Mouse (Mus musculus) hindbrain, embryonic 15.5 days (tissue): Measurements from ENCODE around the gene Plscr2. TPM values are rescaled to one million over a fixed set of nuclear protein-coding genes. Genes with fewer than 3 reads are reported as not detected.

Experiments used
- ATAC-seq: fragments of 200-750 bp; cut with Nextera tagmentation; 2 replicates; pipeline ENCODE4 v1.8.0; 2017; ENCODE audit warnings: low read depth, moderate number of reproducible peaks, moderate TSS enrichment; ENCODE audit not compliant: low FRiP score
- H3K27ac ChIP-seq: fragments of 300-500 bp; sonication (generic); replicated peaks from 2 replicates; pipeline ENCODE4 v1.5.1; 2015; ENCODE audit warnings: mild to moderate bottlenecking, inconsistent platforms
- H3K27me3 ChIP-seq: fragments of 300-500 bp; sonication (generic); 2 replicates; pipeline ENCODE4 v1.6.1; 2015; ENCODE audit warnings: control low read depth, inconsistent platforms
- H3K36me3 ChIP-seq: fragments of 300-500 bp; sonication (generic); 2 replicates; pipeline ENCODE4 v1.6.1; 2015; ENCODE audit warnings: control low read depth, inconsistent platforms
- H3K4me1 ChIP-seq: fragments of 300-500 bp; sonication (generic); replicated peaks from 2 replicates; pipeline ENCODE4 v1.6.1; 2015; ENCODE audit warnings: control low read depth, inconsistent platforms
- H3K4me2 ChIP-seq: fragments of 300-500 bp; sonication (generic); 2 replicates; pipeline ENCODE4 v1.6.1; 2015; ENCODE audit warnings: moderate library complexity, mild to moderate bottlenecking, inconsistent platforms
- H3K4me3 ChIP-seq: fragments of 300-500 bp; sonication (generic); 2 replicates; pipeline ENCODE4 v1.5.1; 2015; ENCODE audit warnings: mild to moderate bottlenecking, inconsistent platforms
- H3K9ac ChIP-seq: fragments of 300-500 bp; sonication (generic); 2 replicates; pipeline ENCODE4 v1.6.1; 2015; ENCODE audit warnings: inconsistent platforms
- H3K9me3 ChIP-seq: fragments of 300-500 bp; sonication (generic); 2 replicates; pipeline ENCODE4 v1.6.1; 2016; ENCODE audit warnings: control low read depth, inconsistent platforms
- WGBS: fragments of 180-500 bp; shearing (Covaris S2); methylation state at CpG from one replicate; pipeline ENCODE4 v1.1.7; 2015; 5-methylcytosine and 5-hydroxymethylcytosine counted together
- polyA plus RNA-seq: library from polyadenylated mRNA; unstranded; fragments of >200 nt; fragmentation: Nextera tagmentation; extraction: Ambion mirVana; gene quantifications from 2 replicates; pipeline ENCODE4 v1.2.1, GENCODE M21; 2015

Gene Plscr2
- polyA plus RNA-seq, 1 experiment from 2014 or later, result 1.2 TPM

- peaks cover 8% of the 10 kb centered on the region for H3K4me1 ChIP-seq
- no peak overlapping the region for H3K4me2 ChIP-seq
- no peak overlapping the region for H3K9ac ChIP-seq
- H3K4me3 ChIP-seq, result no peak overlapping the region
- H3K9me3 ChIP-seq, result no peaks in the 10 kb centered on the region
- no peak overlapping the region for H3K27ac ChIP-seq
- WGBS, result 94% methylated on average over 10 of the region's 10 CpGs
- no peaks in the 10 kb centered on the region for H3K27me3 ChIP-seq
- ATAC-seq, result no peak
- H3K36me3 ChIP-seq, result no peaks in the 10 kb centered on the region
These were observed 21.6 kb upstream of the Plscr2 start for GRCm38 (mm10) chr9:92253585-92254321.

- Histone ChIP-seq H3K4me3 (no peak overlapping the region), H3K4me2 (no peak overlapping the region), H3K27ac (no peak overlapping the region), H3K36me3 (no peaks in the 10 kb centered on the region), H3K9me3 (no peaks in the 10 kb centered on the region), H3K27me3 (no peaks in the 10 kb centered on the region), H3K4me1 (no peaks in the 10 kb centered on the region), H3K9ac (no peak overlapping the region)
- no peak for ATAC-seq
- WGBS, result 86% methylated on average over 7 of the region's 7 CpGs
These were observed 14.8 kb upstream of the Plscr2 start for GRCm38 (mm10) chr9:92260481-92261159.

GRCm38 (mm10) chr9:92265719-92266118 lies 9.7 kb upstream of the Plscr2 start:
- WGBS, result 83% methylated on average over 4 of the region's 4 CpGs

DNA sequence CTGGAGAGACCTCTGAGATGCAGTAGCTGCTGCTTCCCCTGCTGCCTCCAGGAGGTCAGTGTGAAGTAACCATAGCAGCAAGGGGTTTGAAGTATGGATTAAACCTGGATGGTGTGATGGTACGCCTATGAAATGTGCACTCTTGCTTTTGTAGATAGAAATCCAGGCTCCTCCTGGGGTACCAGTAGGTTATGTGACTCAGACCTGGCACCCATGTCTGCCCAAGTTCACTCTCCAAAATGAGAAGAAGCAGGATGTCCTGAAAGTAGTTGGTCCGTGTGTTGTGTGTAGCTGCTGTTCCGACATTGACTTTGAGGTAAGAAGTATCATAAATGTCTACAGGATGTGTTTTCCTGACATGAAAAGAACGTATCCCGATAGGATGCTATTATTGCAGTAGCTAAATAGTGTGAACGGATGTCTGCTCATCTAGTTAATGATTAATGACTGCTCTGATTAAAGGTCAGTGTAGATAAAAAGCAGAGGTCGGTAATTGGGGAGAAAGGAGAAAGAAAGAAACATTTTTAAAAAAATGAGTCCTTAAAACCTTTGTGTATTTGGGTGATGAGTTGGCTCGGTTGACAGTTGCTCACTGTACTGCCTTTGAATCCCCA lies 8.7 kb upstream of the Plscr2 start:
- 70% methylated on average over 8 of the region's 8 CpGs for WGBS

More at GRCm38 (mm10) chr9:92265719-92266118, 9.7 kb upstream of the Plscr2 start:
- no peak overlapping the region for H3K4me2 ChIP-seq
- H3K27ac ChIP-seq, result no peak overlapping the region
- H3K4me1 ChIP-seq, result no peaks in the 10 kb centered on the region
- no peaks in the 10 kb centered on the region for H3K27me3 ChIP-seq
- no peak for ATAC-seq
- H3K9me3 ChIP-seq, result no peaks in the 10 kb centered on the region
- no peak overlapping the region for H3K4me3 ChIP-seq
- no peaks in the 10 kb centered on the region for H3K36me3 ChIP-seq
- no peak overlapping the region for H3K9ac ChIP-seq

DNA sequence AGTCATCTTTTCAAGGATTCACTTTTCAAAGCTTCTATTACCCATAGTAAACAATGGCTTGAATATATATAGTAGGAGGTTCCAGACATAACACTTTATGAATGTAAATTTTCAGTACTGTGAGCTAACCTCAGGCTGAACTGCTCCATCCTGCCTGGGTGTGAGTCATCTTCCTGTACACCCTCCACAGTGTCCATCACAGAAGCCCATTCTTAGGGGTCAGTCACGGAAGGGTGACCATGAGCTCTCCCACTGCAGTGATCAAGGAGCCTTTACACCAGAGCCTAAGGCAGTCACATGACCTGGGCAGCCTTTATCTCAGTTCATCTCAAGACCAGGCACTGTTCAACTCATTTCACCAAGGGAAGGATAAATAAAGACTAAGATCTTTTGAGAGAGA lies 7.7 kb upstream of the Plscr2 start:
- no peaks in the 10 kb centered on the region for H3K4me1 ChIP-seq
- no peak overlapping the region for H3K9ac ChIP-seq
- H3K9me3 ChIP-seq, result no peaks in the 10 kb centered on the region
- 86% methylated on average over 1 of the region's 1 CpGs for WGBS
- no peak overlapping the region for H3K27ac ChIP-seq
- ATAC-seq, result no peak
- H3K36me3 ChIP-seq, result no peaks in the 10 kb centered on the region
- no peak overlapping the region for H3K4me3 ChIP-seq
- H3K27me3 ChIP-seq, result no peaks in the 10 kb centered on the region
- no peak overlapping the region for H3K4me2 ChIP-seq

More for the DNA sequence above, 8.7 kb upstream of the Plscr2 start:
- no peak overlapping the region for H3K9ac ChIP-seq
- H3K4me2 ChIP-seq, result no peak overlapping the region
- H3K27ac ChIP-seq, result no peak overlapping the region
- H3K4me1 ChIP-seq, result no peaks in the 10 kb centered on the region
- no peaks in the 10 kb centered on the region for H3K27me3 ChIP-seq
- ATAC-seq, result no peak
- no peaks in the 10 kb centered on the region for H3K36me3 ChIP-seq
- no peak overlapping the region for H3K4me3 ChIP-seq
- no peaks in the 10 kb centered on the region for H3K9me3 ChIP-seq

- H3K27me3 ChIP-seq, result no peaks in the 10 kb centered on the region
- WGBS, result 98% methylated on average over 5 of the region's 5 CpGs
- no peak overlapping the region for H3K4me3 ChIP-seq
- no peaks in the 10 kb centered on the region for H3K9me3 ChIP-seq
- H3K4me1 ChIP-seq, result no peaks in the 10 kb centered on the region
- H3K4me2 ChIP-seq, result no peak overlapping the region
- ATAC-seq, result no peak
- H3K36me3 ChIP-seq, result no peaks in the 10 kb centered on the region
- no peak overlapping the region for H3K27ac ChIP-seq
- no peak overlapping the region for H3K9ac ChIP-seq
These were observed 5.5 kb upstream of the Plscr2 start for GRCm38 (mm10) chr9:92269829-92270404.

- no peaks in the 10 kb centered on the region for H3K9me3 ChIP-seq
- no peak for ATAC-seq
These were observed 4.5 kb upstream of the Plscr2 start for GRCm38 (mm10) chr9:92270927-92271326.

GRCm38 (mm10) chr9:92272650-92273049 lies 2.8 kb upstream of the Plscr2 start:
- H3K4me2 ChIP-seq, result no peak overlapping the region
- WGBS, result 91% methylated on average over 4 of the region's 4 CpGs
- no peak for ATAC-seq

More at GRCm38 (mm10) chr9:92270927-92271326, 4.5 kb upstream of the Plscr2 start:
- Histone ChIP-seq H3K27ac (no peak overlapping the region), H3K36me3 (no peaks in the 10 kb centered on the region), H3K4me1 (no peaks in the 10 kb centered on the region), H3K27me3 (no peaks in the 10 kb centered on the region), H3K4me2 (no peak overlapping the region), H3K9ac (no peak overlapping the region), H3K4me3 (no peak overlapping the region)
- WGBS, result 44% methylated on average over 4 of the region's 4 CpGs

DNA sequence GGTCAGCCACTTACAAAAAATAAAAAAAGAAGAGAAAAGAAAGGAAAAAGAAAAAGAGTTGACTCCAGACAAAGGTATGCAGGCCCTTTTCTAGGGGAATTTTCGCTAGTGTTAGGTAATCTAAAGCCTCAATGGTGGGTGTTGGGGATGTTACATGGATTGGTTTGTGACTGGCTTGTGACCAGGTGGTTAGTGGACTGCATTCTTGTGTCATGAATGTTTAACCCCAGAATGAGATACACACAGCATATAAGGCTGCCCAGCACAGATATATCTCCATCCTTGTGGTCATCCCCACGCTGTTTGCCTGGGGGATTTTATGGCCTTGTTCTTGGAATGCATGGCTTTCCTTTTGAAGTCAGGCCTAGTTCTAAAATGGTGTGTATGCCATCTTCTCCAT lies 2.1 kb upstream of the Plscr2 start:
- no peak overlapping the region for H3K27ac ChIP-seq
- no peak overlapping the region for H3K9ac ChIP-seq
- H3K9me3 ChIP-seq, result no peaks in the 10 kb centered on the region
- no peaks in the 10 kb centered on the region for H3K36me3 ChIP-seq
- H3K4me2 ChIP-seq, result no peak overlapping the region
- H3K27me3 ChIP-seq, result no peaks in the 10 kb centered on the region
- no peak overlapping the region for H3K4me3 ChIP-seq
- no peaks in the 10 kb centered on the region for H3K4me1 ChIP-seq
- ATAC-seq, result no peak
- 92% methylated on average over 2 of the region's 2 CpGs for WGBS

More at GRCm38 (mm10) chr9:92272650-92273049, 2.8 kb upstream of the Plscr2 start:
- H3K9me3 ChIP-seq, result no peaks in the 10 kb centered on the region
- H3K36me3 ChIP-seq, result no peaks in the 10 kb centered on the region
- no peak overlapping the region for H3K4me3 ChIP-seq
- no peaks in the 10 kb centered on the region for H3K4me1 ChIP-seq
- H3K27me3 ChIP-seq, result no peaks in the 10 kb centered on the region
- H3K27ac ChIP-seq, result no peak overlapping the region
- no peak overlapping the region for H3K9ac ChIP-seq

DNA sequence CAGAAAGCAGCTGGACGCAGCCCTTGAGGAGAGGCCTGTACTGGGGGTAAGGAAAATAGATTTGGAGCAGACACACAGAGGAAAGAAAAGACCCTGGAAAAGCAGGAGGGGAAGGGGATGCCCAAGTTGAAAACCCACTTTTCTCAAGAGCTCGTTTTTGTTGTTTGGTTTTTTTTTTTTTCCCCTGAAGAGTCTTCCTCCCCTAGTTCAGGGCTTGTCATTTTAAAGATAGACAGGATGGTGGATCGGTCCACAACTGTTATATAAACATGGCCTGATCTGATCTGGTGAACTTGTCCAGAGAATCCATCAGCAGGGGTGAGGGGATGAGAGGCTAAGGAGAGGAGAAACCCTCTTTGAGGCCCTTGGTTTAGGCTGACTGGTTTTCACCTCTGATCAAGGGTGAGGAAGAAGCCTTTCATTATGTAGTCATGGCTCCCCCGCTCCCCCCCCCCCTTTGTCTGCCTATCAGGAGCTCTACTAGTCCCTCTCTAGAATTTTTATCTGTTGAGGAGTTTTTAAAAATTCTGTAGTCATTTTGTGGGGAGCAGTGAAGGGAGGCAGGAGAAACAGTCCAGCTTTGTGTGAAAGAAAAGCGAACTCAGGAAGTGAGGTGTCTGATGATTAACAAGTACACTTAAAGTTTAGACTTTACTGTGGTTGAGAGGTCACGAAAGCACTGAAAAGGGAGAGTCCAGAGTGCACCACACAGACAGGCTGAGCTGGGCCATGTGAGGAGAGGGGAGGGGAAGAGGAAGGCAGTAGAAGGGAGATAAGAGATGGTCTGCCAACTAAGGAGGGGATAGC lies 1.2 kb upstream of the Plscr2 start:
- no peaks in the 10 kb centered on the region for H3K36me3 ChIP-seq
- no peak overlapping the region for H3K27ac ChIP-seq

GRCm38 (mm10) chr9:92276360-92276759 lies 958 bp downstream of the Plscr2 start:
- 79% methylated on average over 7 of the region's 7 CpGs for WGBS
- H3K9ac ChIP-seq, result no peak overlapping the region
- H3K9me3 ChIP-seq, result no peaks in the 10 kb centered on the region

More for the DNA sequence above, 1.2 kb upstream of the Plscr2 start:
- Histone ChIP-seq H3K27me3 (no peaks in the 10 kb centered on the region), H3K4me3 (no peak overlapping the region), H3K9ac (no peak overlapping the region), H3K4me1 (no peaks in the 10 kb centered on the region), H3K9me3 (no peaks in the 10 kb centered on the region), H3K4me2 (no peak overlapping the region)
- no peak for ATAC-seq
- 68% methylated on average over 6 of the region's 6 CpGs for WGBS

More at GRCm38 (mm10) chr9:92276360-92276759, 958 bp downstream of the Plscr2 start:
- no peak overlapping the region for H3K4me3 ChIP-seq
- H3K4me2 ChIP-seq, result no peak overlapping the region
- ATAC-seq, result no peak
- no peaks in the 10 kb centered on the region for H3K27me3 ChIP-seq
- no peaks in the 10 kb centered on the region for H3K36me3 ChIP-seq
- no peak overlapping the region for H3K27ac ChIP-seq
- H3K4me1 ChIP-seq, result no peaks in the 10 kb centered on the region
